Mouse (Mus musculus) erythroblast, embryonic 14.5 days (primary cell): ENCODE measurements around the gene Fat3.

ENCODE experiments used
- GATA1 ChIP-seq: IDR thresholded peaks from 2 replicates; pipeline ENCODE4 v1.6.1; 2012; ENCODE audit warnings: low read length, inconsistent platforms, mixed read lengths
- TAL1 ChIP-seq: IDR thresholded peaks from 3 replicates; pipeline ENCODE4 v1.6.1; 2012; ENCODE audit warnings: low read length, inconsistent platforms, mixed read lengths

- TF ChIP-seq TAL1 (no peak), GATA1 (no peak)
These were observed 198.6 kb downstream of the Fat3 start for GRCm38 (mm10) chr9:16302484-16302883.
